8 mouse cellular contexts compared by ENCODE assay signal in genomic region chr4:55651811-55652410, GRCm38 (mm10).
DNase-seq lines count a peak whose midpoint lies in the region; ATAC-seq lines count a peak whose summit lies in the region.

No protein-coding gene starts in this region.

- peak overlapping the region; percentile 58 for H3K4me2 ChIP-seq in liver, embryonic 13.5 days
- peak overlapping the region; percentile 55 for H3K4me2 ChIP-seq in neural tube, embryonic 14.5 days (ENCODE audit: low read depth, low read length)

- peak overlapping the region; percentile 91 for H3K27ac ChIP-seq in embryonic facial prominence, embryonic 10.5 days (replicated peaks)
- no peak overlapping the region for H3K27ac ChIP-seq in liver, embryonic 13.5 days
- H3K27ac ChIP-seq in neural tube, embryonic 14.5 days (ENCODE audit: low read depth, low read length): peak overlapping the region; percentile 87; the same call in 1 of the 2 replicates

- peaks cover 50% of the 10 kb centered on the region for H3K27me3 ChIP-seq in embryonic facial prominence, embryonic 10.5 days (replicated peaks; ENCODE audit: low read depth, poor library complexity, severe bottlenecking)
- H3K27me3 ChIP-seq in liver, embryonic 13.5 days: peaks cover 57% of the 10 kb centered on the region
- no peaks in the 10 kb centered on the region for H3K27me3 ChIP-seq in neural tube, embryonic 14.5 days (ENCODE audit: control insufficient read depth, insufficient read depth, low read length)

- H3K4me1 ChIP-seq in embryonic facial prominence, embryonic 10.5 days: peaks cover 24% of the 10 kb centered on the region
- H3K4me1 ChIP-seq in liver, embryonic 13.5 days (replicated peaks): 0 out of 2 replicates have a peak, but pooled peaks cover 3% of the 10 kb centered on the region
- H3K4me1 ChIP-seq in neural tube, embryonic 14.5 days (ENCODE audit: control insufficient read depth, insufficient read depth, low read length): peaks cover 8% of the 10 kb centered on the region; the same call in 1 of the 2 replicates

- H3K9me3 ChIP-seq in embryonic facial prominence, embryonic 10.5 days: no peaks in the 10 kb centered on the region
- H3K9me3 ChIP-seq in liver, embryonic 13.5 days (replicated peaks): no peaks in the 10 kb centered on the region
- H3K9me3 ChIP-seq in neural tube, embryonic 14.5 days (ENCODE audit: control insufficient read depth, low read length): no peaks in the 10 kb centered on the region

- H3K4me3 ChIP-seq in embryonic facial prominence, embryonic 10.5 days: peak overlapping the region; percentile 69
- peak overlapping the region; percentile 53 for H3K4me3 ChIP-seq in liver, embryonic 13.5 days (replicated peaks)
- peak overlapping the region; percentile 49 for H3K4me3 ChIP-seq in neural tube, embryonic 14.5 days (ENCODE audit: low read depth, low read length)

- H3K9ac ChIP-seq in liver, embryonic 13.5 days: no peak overlapping the region
- H3K9ac ChIP-seq in neural tube, embryonic 14.5 days (replicated peaks; ENCODE audit: low read depth, low read length): peak overlapping the region; percentile 77; the same call in 1 of the 2 replicates

- intact Hi-C loops in left cerebral cortex, postnatal 14 days (cut with DNase I): loop anchor here (5.0 kb wide), 2 partner anchors 80 to 120 kb away; partner anchors contain the start of gene Klf4
- intact Hi-C loops in left cerebral cortex, postnatal 10 days (cut with DNase I): no loop called here
- intact Hi-C loops in heart, postnatal 36 days (cut with DNase I): loop anchor here (1.0 to 5.0 kb wide), 4 partner anchors 80 to 710 kb away; partner anchors contain the start of gene Klf4

- WGBS in embryonic facial prominence, embryonic 10.5 days: 13% methylated on average over 12 of the region's 12 CpGs
- 14% methylated on average over 12 of the region's 12 CpGs for WGBS in liver, embryonic 13.5 days (ENCODE audit: insufficient replicate concordance)
- 11% methylated on average over 12 of the region's 12 CpGs for WGBS in neural tube, embryonic 14.5 days

- no peaks in the 10 kb centered on the region for H3K36me3 ChIP-seq in embryonic facial prominence, embryonic 10.5 days (replicated peaks)
- H3K36me3 ChIP-seq in liver, embryonic 13.5 days: no peaks in the 10 kb centered on the region
- H3K36me3 ChIP-seq in neural tube, embryonic 14.5 days (ENCODE audit: control insufficient read depth, insufficient read depth, low read length): no peaks in the 10 kb centered on the region

- peak; percentile 22 to 51 for DNase-seq in left cerebral cortex, postnatal 14 days (ENCODE audit: low spot score in 2 of 2)
- DNase-seq in left cerebral cortex, postnatal 10 days (ENCODE audit: extremely low spot score in 1 of 2, low spot score in 2 of 2): no peak
- peak; percentile 38 for DNase-seq in embryonic facial prominence, embryonic 10.5 days (ENCODE audit: low spot score)
- peak; percentile 22 to 26 for DNase-seq in heart, postnatal 36 days
- no peak for DNase-seq in liver, embryonic 13.5 days
- no peak for DNase-seq in right cerebral cortex, postnatal 25 days
- DNase-seq in spleen, postnatal 36 days (ENCODE audit: low spot score in 2 of 2): no peak

- no peak for ATAC-seq in liver, embryonic 13.5 days (ENCODE audit: low read depth)
- no peak for ATAC-seq in neural tube, embryonic 14.5 days (ENCODE audit: low read depth)

Comparison
In these comparisons a context has a peak if more than half of its experiments do, and no peak if none do; other contexts are left out.
1. DNase-seq: peak in left cerebral cortex, postnatal 14 days (2 of 2), embryonic facial prominence, embryonic 10.5 days (single experiment) and heart, postnatal 36 days (2 of 2); none in left cerebral cortex, postnatal 10 days (0 of 2), liver, embryonic 13.5 days (single experiment), right cerebral cortex, postnatal 25 days (single experiment) and spleen, postnatal 36 days (0 of 2).
2. Peak in every context shown above with its lines, with median percentiles within 50 percentile points of each other: H3K4me3 ChIP-seq.